Mouse (Mus musculus) heart, postnatal 0 days (tissue): ENCODE measurements around the gene Vmn1r3.
"Not testable (repeated sequence)": the region's sequence is repeated elsewhere in the genome, so short reads cannot be mapped to it uniquely, and the experiment has no call there.

Experiments
- CTCF ChIP-seq: IDR thresholded peaks from 2 replicates; pipeline ENCODE4 v1.5.1; 2016; ENCODE audit warnings: antibody characterized with exemption, control low read depth, low read depth
- EP300 ChIP-seq: IDR thresholded peaks from 2 replicates; pipeline ENCODE4 v1.6.1; 2016; ENCODE audit warnings: antibody characterized with exemption, low read depth

GRCm38 (mm10) chr4:3176195-3176594 lies 9.0 kb downstream of the Vmn1r3 start:
- TF ChIP-seq CTCF, EP300: not testable (repeated sequence)
